Mouse (Mus musculus) left cerebral cortex, adult 18-20 months (tissue): ENCODE measurements around the gene Rapgef1. TPM values are rescaled to one million over a fixed set of nuclear protein-coding genes. Genes with fewer than 3 reads are reported as not detected.

ENCODE experiments used
- DNase-seq, 2 experiments: peaks; one replicate each; pipeline ENCODE4 v3.0.0; 2021 to 2022; ENCODE audit warnings: low spot score in 2 of 2, mixed read lengths in 1 of 2
- total RNA-seq, 2 experiments: library from RNA; stranded (reverse); gene quantifications; 2 replicates each; pipeline ENCODE4 v1.2.3; 2021

Rapgef1 gene
- total RNA-seq, 2 experiments from 2014 or later, result 91.4 to 100 TPM

DNA sequence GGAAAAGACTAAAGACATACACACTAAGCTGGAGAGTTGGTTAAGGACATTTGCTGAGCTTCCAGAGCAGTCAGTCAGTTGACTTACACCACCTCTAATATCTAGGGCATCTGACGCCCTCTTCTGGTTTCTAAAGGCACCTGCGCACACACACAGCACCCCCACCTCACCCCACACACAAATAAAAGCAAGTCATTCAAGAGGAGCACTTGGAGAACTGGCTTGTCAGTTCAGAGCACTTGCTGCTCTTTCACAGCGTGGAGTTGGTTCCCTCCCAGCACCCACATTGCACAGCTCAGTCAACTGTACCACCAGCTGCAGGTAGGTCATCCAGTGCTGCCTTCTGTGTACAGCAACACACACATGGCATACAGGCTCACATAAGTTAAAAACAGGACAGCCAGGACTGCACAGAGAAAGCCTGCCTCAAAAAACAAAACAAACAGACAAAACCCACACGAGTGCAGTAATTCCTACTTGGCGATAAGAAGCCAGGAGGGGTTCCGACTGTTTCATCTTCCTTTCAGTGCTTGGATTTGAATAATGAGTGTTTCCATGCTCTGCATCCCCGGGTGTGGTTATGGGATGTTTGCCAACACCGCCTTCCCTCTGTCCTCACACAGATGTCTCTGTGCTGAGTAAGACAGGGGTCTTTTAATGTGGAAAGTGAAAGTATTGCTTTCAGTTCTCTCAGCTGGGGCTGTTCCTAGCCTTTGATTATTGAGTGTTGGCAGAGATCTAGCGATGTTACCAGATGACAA, 50.9 kb downstream of the Rapgef1 start:
- peak; percentile 36 to 46 for DNase-seq

DNA sequence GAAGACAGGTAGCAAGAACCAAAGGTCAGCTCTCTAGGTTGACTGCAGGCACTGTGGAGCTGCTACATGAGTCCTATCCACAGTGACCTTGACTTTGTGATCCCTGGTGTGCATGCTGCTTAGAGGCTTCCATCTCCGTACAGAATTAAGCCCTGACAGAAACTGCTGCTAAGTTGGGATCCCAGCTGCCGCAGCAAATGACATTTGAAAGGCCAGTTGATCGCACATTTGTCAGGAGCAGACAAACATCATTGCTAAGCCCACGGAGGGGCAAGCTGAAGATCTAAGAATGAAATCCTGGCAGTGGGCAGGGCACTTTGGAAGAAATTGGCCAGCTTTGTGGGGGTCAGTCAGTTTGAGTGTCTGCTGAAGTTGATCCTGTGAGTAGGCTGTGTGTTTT, 51.9 kb downstream of the Rapgef1 start:
- DNase-seq, result no peak

DNA sequence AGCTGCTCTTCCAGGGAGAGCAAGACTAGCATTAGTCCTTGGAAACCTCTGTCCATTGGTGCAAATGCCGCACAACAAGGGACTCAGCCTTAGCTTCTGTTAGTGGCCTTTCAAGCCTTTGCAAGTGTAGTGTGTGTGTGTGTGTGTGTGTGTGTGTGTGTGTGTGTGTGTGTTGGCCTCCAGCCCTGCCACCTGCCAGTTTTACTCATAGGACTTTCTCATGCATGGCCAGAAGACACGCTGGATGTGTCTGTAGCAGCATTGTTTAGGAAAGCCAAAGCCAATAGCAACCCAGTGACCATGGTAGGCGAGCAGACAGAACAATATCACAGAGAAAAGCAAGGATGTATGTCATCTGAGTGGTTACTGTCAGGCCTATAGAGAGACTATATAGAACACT, 52.3 kb downstream of the Rapgef1 start:
- no peak for DNase-seq

DNA sequence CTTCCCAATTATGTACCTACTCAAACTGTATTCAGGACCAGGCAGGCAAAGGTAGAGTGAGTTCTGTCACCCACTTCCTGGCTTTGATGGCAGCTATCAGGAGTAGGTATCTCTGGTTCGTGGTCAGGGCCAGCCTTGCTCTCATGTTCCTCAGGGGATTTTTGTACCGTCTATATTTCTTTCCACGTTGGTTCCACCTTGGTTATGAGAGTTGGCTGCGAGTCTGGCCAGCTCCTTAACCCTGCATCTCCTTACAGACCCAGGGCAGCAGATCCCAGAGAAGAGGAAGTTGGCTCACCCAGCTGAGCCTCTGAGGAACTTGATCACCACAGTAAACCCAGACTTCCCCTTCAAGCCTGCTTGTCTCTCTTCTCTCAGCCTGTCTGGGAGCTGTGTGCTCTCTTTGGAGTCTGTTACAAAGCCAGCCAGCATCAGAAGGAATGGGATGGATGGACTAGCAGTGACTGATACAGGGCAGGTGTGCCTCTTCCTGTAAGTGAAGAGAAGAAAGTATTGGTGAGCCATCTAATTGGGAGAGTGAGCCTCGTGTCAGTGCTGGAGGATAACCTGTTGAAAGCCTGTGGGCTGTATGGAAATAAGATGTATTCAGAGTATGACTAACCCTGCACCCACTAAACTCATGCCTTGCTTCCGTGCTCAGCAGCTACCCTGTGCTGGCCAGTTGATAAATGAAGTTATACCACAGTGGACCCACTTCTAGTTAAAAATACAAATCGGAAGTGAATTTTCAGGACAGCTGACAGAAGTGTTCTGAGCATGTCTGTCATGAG, 53.4 kb downstream of the Rapgef1 start:
- no peak for DNase-seq

DNA sequence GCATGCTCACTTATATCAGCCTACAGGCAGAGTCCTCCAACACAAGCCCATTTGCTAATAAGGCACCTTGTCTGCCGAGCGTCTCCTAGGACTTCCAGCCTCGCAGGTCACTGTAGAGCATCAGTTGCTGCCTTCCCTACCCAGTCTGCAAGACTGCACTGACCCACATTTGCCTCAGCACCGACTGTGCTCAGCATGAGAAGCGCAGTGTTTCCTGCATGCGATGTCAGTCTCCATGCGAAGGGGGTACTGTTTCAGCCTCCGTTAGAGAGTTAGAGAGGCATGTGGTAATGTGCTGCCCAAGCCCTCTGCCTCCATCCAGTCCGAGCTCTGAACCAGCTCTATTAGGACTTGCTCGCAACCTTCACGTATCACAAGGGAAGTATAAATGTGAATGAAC, 54.6 kb downstream of the Rapgef1 start:
- DNase-seq, result no peak

DNA sequence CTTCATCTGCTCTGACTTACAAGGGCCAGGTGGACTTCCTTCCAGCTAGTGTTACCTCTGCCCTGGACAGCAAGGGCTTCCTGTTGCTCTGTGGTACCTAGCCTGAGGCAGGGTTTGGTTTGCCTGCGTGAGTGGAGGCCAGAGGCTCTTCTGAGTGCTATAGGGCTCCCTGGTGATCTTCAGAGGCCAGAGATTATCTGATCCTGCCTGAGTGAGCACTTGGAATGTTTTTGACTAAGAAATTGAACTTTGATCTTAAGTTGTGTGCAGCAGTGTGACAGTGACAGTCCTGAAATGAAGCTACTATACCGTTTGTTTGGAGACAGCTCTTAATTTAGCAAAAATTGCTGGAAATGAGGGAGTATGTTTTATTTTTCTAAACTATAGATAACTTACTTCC, 55.0 kb downstream of the Rapgef1 start:
- DNase-seq, result no peak

DNA sequence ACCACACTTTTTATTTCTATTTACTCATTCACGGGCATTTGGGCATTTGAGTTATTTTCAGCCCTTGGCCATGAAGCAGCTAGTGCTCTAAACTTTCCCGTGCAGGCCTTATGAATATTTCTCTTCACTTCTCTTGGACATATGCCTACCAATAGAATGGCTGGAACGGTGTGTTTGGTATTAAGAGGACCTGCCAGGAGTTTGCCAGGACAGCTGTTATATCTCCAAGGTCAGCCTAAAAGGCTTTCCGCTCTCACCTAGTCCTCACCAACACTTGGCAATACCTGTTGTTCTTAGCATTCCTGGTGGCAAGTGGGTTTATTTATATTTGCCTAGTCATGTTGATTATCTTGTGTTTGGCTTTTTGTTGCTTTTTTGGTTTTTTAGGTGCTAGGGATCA, 56.3 kb downstream of the Rapgef1 start:
- no peak for DNase-seq

DNA sequence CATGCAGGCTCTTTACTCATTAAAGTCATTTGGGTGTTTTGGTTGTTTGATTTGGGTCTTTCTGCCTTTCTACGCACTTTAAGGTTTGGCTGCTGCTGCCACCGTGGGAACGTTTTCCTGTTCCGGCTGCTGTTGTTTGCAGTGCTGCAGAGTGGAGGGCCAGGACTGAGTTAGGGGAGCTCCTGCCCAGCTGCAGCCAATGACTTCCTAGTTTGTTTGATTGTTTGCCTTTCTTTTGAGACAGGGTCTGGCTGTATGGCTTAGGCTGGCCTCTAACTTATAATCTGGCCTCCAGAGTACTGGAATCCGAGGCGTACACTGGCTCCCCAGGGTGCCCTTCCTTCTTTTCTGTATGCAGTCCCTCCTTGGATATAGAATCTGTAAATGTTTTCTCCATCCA, 57.0 kb downstream of the Rapgef1 start:
- DNase-seq, result no peak

DNA sequence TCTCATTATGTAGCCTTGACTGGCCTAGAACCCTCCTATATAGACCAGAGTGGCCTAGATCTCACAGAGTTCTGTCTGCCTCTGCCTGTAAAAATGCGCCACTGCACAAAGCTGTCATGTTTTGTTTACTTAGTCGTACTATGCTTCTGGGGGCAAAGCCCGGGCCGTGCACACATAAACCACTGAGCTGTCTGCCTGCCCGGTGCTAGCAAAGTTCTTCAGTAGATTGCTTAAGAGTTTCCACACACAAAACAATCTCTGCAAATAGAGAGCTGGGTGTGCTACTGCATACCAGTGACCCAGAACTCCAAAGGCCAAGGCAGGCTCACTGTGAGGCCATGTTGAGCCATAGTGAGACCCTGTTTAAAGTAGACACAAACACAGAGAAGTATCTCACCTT, 58.3 kb downstream of the Rapgef1 start:
- no peak for DNase-seq

DNA sequence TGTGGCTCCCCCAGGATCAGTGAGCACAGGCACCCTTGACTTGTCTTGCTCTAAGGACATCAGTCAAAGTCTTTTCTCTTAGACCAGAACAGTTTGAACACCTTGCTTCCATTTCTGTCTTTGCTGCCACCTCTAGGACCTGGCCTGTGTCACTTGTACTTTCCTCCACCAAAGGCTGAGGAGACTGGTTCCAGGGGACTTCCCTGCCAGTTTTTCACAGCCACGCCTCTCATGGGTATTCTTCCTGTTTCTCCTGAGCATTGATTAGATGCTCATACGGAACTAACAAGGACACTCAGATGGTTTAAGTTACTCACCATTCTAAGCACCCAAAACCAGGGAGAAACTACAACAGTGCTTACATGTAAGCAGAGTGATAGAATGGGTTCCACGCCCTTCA, 59.0 kb downstream of the Rapgef1 start:
- no peak for DNase-seq

DNA sequence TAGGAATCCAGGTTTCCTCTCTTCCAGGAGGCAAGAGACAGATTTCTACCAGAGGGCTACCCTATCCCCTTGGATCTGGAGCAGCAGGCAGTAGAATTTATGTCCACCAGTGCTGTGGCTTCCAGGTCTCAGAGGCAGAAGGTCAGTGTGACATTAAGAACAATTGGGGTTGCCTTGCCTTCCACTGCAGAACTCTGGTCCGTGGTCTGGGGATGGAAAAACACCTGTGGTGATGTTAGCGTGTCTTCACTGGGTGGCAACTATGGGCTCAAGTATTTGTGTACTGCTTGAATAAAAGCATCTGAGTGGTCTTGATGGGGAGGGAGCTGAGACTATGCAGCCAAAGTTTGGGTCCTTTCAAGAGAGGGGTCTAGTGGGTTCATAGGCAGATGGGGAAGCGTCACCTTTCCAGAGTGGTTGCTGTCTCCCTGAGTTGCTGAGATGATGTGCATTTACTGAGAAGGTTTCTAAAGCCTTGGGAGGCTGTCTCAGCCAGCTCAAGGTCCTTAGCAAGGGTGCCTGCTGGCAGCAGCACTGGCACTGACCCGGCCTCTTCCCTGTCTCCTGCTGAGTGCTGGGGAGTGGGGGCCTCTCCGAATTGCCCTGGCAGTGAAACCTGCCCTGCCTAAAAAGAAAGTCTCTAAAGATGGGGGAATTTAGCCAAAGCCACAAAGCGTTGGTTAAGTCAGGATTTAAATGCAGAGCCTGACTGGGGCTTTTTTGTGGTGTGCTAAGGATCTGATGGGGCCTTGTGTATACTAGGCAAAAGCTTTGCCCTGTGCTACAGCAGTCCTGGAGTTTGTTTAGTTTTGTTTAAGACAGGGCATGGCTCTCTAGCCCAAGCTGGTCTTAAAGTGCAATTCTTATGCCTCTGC, 60.4 kb downstream of the Rapgef1 start:
- no peak for DNase-seq

DNA sequence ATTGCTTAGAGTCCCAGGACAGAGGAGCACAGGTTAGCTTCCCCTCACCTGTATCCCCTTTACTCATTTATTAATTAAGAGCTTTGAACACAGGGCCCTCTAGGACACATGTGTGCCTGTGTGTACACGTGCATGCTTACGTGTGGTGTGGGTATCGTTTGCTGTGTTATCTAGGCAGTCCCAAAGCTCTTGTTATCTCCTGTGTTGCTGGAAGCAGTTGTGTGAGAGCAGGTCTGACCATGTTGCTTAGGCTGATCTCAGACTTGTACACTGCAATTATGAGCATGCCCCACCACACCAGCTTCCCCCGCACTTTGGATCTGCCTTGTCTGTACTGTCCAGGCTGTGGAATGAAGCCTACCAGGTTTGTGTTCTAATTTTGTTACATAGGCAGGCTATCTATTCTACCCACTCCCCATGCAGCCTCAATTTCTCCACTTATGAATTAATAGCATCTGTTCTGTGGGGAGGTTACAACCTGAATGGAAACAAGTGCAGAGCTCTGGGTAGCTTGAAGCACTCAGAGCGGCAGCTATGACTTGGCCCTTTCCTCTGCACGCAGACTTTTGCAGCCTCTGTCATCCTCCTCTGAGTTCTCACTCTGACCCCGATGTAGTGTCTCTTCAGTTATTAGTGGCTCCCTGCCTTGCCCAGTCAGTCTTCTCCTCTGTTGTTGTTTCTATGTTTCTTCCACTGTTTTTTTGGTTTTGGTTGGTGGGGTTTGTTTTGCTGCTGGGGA, 63.9 kb downstream of the Rapgef1 start:
- DNase-seq, result no peak

DNA sequence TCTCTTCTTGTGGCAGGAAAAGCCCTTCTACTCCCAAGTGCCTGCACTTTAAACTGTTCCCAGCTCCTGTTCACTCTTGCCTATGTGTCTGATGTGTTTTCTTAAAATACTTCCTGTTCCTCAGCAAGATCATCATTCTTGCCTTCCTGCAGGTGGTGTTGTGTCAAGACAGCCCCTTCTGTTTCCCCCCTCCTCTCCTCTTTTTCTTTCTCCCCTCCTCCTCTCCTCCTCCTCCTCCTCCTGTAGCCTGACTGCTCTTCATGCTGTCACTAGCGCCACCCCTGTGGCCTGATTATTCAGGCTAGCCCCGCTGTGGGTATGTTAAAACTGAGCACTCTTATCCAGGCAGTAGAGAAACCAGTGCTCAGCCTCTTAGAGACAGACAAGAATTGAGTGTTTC, 65.0 kb downstream of the Rapgef1 start:
- DNase-seq, result no peak

DNA sequence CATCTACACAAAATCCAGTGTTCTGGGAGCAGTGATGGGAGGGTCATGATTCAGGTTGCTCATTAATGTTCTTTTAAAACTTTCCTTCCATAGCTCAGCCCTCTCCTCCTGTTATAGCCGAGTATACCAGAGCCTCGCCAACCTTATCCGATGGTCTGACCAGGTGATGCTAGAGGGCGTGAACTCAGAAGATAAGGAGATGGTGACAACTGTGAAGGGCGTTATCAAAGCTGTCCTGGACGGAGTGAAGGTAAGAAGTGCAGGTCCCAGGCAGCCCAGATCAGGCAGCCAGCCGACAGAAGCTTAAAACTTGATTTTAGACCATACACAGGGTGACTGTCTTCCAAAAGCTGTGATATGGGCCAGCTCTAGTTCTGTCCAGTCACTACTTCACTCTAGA, 69.5 kb downstream of the Rapgef1 start:
- DNase-seq, result no peak

DNA sequence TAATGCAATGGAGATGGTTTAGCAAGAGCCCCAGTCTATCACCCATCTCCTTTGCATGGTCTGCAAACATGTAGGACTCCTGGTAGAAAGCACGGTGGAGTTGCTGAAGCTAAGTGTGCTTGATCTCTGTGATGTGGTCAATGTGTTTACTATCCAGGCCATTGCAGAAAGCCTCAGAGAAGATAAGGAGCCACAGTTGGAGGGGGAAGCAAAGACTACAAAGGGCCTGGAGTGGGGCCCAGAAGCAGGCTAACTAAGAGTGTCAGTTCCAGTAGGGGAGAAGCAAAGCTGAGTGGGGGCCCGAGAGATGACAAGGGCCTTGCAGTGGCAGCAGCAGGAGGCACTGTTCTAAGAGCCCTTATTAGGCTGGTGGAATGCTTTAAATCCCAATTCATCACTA, 70.0 kb downstream of the Rapgef1 start:
- DNase-seq, result no peak

DNA sequence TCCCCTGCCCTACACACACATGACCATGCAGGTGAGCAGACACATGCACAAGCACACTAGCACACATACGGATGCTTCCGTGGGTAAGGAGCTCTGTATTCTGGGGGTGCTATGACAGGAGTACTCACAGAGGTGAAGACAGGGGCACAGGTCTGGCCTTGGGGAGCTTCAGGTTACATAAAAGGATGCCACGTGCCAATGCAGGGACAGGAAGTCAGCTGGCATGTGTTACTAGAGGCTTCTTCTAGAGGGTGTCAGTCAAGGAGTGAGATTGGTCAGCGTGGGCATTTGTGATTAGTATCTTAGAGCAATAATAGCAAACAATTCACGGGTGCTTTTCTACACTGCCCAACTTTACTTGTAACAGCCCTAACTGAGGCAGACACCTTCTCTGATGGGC, 71.5 kb downstream of the Rapgef1 start:
- no peak for DNase-seq

DNA sequence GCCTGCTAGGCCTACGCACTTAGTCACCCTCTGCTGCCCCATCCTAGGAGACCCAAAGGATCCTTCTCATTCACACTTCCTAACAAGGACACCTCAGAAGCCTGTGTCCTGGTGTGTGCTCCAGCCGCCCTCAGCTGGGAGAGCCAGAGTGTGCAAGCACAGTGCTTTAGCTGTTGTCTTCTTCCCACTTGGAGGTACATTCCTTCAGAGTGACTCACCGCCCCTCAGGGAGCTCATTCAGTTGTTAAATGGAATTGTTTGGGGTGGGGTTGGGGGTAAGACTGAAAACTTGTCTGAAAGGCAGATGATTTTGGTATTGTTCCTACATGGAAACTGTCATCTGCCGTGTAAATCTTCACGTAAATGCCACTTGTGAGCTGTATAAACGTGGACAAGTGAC, 72.0 kb downstream of the Rapgef1 start:
- DNase-seq, result no peak

DNA sequence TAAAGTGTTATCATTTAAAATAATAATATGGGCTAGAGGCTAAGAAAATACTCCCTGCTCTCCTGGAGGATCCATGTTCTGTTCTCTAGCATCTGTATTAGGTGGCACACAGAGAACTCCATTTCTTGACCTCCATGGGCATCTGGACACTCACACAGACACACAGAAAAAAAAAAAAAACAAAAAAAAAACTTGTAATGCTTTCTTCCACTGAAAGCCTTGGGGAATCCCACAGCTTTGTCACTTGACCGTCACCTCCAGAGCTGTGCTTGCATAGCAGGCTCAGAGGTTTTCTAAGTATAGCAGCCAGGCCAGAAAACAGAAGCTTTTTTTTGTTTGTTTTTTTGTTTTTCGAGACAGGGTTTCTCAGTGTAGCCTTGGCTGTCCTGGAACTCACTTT, 72.7 kb downstream of the Rapgef1 start:
- DNase-seq, result no peak

DNA sequence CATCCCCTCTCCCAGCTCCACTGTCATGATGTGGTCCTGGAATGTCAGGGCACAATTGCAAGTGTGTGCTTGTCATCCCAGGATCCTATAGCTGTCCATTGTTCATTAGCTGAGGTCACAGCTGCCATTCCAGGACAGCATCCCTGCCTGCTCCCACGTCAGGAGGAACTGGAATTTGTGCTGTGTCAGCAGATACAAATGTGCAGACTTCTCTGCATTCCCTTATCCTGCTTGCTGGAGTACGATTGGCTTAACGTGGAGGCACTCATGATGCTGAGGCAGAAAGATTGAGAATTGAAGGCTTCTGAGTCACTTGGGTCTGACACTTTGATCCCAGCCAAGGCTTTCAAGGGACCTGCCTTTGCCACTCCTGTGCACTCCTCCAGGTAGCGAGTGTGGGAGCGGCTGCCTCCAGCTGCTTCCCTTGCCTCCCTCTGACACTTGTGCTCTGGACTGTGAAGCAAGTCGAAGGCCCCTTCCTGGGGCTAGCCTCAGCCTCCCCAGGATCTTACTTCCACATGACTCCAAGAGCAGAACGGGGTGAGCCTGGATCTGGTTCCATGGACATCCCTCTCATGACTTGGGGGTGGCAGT, 76.8 kb downstream of the Rapgef1 start:
- no peak for DNase-seq

DNA sequence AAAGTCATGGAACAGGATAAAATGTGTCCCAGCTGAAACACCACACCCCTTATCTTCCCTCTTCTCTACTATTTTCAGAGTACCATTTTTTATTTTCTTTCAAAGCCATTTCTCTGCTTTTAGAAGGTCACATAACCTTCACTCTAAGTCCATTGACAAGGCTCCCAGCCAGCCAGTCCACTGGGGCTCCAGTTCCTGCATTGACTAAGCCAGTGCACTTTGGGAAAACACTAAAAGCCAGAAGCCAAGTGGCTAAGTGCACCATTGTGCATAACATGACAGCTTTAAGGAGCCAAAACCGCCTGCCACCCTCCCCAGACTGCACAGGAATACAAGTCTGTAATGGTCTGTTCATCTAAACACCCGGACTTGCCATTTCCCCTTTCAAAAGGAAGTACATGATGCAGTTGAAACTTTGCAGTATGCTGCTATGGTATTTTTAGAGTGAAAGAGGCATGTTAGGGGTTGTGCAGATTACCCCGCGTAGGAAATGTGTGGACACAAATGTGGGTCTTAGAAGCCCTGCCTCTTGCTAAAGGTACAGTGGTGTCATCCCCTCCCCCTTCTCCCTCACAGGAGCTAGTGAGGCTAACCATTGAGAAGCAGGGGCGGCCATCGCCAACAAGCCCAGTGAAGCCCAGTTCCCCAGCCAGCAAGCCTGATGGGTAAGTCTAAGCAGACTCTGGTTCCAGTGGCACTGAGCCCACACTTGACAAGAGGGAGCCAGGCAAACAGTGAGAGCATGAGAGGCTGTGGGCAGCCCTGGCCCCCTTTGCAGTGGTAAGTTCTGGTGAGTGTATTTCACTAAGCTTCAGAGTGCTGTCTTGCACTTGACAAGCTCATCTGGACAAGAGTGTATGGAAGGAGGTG, 79.1 kb downstream of the Rapgef1 start:
- no peak for DNase-seq
